Mouse (Mus musculus): ENCODE data around the gene Agbl4.
A peak's percentile ranks its signal among the peaks of the same experiment; 100 is the strongest.

The Agbl4 gene

DNA sequence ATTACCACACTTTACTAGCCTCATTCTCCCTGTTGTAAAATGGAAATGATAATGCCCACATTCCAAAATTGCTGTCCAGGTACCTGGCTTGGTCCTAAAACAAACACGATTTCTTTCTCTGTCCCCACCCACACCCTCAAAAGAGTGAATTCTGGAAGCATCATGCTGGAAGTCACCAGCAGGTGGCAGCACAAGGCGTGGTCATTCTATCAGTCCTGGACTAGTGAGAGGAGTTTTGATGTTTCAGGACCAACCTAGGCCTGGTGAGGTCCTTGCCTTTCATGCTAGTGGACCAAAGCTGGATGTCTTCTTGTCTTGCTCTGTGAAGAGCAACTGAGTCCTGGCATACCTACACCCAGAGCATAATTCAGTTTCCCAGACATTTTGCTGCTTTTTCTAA, 1098.5 kb downstream of the Agbl4 start:
- peak; percentile 72 to 83 for DNase-seq (ENCODE audit: low spot score in 2 of 2)

DNA sequence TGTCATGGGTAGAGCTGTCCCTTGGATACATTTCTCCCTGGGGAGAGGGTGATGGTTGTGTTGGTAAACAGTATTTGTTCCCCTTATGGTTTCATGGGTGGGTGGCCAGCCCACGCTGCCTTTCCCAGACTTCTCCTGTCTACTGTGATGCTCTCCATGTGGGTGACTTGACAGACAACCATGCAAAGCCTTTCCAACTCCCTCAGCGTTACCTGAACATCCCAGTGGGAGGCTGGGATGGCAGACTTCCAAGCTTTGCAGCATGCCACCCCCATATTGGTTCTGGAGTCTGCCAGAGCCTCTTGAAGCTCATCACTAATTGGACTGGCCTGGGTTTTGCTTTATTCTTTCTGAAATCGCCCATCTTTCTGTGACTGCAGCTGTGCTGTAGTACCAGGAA, 1101.3 kb downstream of the Agbl4 start:
- peak; percentile 80 to 85 for DNase-seq (ENCODE audit: low spot score in 2 of 2)

DNA sequence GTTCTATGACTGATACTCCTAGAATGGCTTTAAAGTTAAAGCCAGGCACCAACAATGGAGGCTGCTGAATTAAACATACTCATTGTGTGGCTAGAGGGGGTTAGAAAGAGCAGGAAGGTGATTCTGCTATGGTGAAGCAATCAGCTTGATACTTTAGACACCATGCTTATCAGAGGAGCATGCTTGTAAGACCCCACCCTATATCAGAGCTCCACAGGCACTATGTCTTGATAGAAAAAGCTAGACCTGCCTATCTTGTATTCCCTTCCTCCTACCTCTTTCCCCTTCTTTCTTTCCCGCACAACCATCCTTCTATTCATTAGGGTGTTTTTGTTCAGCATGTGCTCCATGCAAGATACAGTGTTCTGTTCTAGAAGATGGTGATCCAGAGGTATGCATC, 1104.0 kb downstream of the Agbl4 start:
- DNase-seq (ENCODE audit: low spot score in 2 of 2): no peak

DNA sequence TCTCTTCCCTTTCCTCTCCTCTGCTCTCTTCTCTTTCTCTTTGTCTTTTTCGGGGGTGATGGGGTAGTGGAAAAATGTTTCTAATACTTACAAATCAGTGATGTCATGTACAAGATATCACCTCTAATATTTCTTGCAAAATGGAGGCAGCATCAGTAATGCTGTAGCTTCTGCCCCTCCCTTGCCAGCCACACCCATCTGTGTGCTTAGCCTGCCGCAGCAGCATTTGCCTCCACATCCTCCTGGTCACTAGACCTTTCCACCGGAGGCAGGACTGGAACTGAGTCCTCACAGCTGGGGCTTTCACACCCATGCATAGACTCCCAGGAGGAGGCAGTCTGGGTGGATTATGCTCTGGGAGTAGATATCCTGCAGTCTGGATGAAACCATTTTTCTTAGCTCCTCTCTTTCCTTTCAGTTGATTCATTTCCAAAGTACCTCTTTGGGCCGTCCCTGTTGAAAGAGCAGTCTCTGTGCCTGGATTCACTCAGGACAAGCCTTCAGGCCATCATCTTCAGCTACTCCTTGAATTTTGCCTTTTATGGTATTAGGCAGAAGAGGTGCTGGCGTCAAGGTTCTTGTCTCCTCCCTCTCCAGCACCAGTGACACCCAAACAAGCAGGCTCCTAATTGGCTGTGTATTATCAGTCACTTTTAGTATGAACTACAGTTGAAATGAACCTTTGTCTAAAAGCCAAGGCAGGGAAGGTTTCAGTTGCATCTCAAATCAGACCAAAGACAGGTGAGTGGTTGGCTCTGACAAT, 1105.7 kb downstream of the Agbl4 start:
- no peak for DNase-seq (ENCODE audit: low spot score in 2 of 2)

DNA sequence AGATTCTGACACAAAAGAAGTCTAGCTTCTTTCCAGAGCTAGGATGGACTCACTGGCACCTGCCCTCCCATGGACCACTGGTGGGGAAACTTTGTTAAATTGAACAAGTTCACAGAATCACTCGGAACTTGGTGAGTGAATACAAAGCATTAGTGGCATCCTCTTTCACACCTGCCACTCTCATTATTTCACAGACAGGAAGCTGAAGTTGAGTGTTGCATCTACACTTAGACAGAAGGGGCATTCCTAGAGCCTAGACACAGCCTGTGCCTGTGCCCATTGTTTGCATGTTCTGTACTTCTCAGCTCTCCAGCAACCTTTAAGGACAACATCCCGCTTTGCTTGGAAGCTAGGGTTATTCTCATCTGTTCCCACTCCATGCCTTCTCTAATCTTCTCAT, 1107.5 kb downstream of the Agbl4 start:
- DNase-seq (ENCODE audit: low spot score in 2 of 2): no peak

DNA sequence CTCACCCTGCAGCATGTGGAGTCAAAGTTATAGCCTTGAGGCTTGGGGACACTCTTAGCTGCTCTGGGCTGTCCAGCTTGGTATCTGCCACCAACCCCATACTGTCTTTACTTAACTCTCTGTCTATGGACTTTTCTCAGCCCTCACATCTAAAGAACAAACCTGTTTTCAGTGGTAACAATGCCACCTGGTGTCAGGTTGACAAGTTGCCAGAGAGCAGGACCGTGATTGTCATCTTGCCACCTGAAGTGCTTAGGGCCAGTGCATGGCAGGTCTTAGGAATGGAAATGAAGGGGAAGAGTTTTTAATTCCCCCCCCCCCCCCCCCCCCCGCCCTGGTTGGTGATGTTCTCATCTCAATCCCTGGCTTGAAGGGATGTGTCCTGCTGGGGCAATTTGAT, 1112.7 kb downstream of the Agbl4 start:
- DNase-seq (ENCODE audit: low spot score in 2 of 2): no peak

DNA sequence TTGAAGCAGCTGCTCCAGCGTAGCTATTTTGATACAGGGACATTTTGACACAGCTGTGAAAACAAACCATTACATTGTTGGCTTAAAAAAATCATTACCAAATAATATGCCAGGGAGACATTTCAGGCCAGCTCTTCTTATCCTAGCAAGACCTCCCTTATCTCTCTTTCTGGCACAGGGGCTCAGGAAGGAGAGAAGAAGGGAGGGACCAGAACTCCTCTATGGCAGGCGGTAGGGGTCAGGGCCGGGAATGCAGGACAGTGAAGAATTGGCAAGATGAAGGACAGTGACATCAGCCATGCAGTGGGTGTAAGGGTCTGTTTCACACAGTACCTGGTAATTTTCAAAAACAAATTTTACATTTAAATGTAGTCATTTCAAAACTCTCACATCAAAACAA, 1116.5 kb downstream of the Agbl4 start:
- DNase-seq (ENCODE audit: low spot score in 2 of 2): no peak

DNA sequence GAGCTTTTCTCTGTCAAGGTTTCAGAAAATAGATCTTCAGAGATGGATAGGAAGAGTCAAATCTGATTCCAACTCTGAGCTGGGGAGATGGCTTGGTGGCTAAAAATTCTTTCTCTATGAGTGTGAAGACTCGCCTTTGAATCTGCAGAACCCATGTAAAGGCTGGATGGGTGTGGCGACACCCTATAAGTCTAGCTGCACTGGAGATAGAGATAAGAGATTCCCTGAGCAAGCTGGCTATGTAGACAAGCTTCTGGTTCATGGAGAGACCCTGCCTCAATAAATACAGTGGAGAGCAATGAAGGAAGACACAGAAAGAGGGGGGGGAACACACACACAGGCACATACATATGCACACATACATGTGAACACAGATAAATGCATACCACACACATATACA, 1118.7 kb downstream of the Agbl4 start:
- DNase-seq (ENCODE audit: low spot score in 2 of 2): no peak

DNA sequence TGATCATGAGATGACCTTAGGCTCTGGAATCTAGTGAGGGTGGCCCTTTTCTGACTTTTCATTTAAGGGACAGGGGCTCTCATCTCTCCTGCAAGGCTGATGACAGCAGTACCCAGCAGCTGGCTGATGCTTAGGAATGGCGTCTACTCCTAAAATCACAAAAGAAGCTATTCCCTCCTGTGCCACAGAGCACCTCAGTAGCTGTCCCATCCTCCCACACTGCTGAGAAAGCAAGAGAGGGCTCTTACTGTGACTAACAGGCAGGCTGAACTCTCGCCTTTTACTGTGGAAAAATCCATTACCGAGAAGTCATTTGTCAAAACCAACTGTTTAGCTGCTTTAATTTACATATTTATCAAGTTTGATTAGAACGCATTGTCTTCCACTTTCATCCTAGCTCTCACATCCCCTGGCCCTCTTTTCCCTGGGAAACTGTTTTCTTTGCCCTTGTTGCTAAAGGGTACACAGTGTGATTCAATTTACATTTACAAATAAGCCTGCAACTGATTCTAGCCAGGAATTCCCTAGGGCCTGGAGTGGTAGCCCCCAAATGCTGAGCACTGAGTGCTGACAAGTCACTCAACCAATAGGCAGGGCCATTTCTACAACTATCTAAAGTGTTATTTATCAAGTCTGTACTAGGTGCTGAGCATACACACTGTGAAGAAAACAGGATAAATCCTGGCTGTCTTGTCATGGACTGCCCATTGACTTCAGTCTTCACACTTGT, 1119.8 kb downstream of the Agbl4 start:
- no peak for DNase-seq (ENCODE audit: low spot score in 2 of 2)

DNA sequence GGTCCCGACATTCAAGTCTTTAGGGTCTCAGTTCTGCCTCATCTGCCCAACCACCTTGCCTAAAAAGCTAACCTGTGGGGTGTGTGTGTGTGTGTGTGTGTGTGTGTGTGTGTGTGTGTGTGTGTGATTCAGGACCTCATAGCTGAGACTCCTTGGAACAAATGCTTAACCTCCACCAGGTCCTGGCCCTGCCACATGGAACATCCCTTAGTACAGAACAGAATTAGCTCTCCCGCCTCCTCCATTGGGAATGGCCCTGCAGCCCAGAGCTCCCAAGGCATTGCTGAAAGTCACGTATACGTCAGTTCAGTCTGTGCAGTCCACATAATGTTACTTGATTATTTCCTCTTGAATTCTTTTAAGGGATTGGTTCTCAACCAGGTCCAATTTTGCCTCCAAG, 1120.7 kb downstream of the Agbl4 start:
- DNase-seq (ENCODE audit: low spot score in 2 of 2): no peak

DNA sequence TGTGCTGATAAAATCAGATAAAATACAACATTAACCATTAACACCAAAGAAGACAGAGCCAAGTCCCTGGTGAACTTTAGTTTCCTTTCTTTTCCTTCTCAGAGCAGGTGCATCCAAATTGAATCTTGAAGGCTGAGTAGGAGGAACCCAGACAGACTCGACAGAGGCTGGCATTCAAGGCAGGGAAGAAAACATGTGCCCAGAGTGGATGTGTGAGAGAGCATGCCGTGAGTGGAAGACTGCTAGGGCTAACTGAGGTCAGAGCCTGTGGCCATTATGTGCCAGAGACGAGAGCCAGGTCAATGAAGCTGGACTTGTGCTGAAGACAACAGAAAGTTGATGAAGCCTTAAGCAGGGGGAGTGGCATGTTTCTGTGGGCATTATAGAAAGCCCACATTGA, 1121.8 kb downstream of the Agbl4 start:
- DNase-seq (ENCODE audit: low spot score in 2 of 2): no peak

DNA sequence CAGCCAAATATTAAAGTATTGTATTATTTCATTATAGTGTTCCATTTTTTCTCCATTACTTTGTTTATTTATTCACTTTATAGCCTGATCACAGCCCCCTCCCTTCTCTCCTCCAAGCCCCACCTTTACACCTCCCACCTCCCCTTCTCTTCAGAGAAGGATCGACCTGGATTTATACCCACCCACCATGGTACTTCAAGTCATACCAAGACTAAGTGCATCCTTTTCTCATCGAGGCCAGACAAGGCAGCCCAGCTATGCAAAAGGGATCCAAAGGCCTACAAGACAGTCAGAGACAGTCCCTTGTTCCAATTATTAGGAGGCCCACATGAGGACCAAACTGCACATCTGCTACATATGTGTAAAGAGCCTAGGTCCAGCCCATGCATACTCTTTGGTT, 1122.5 kb downstream of the Agbl4 start:
- DNase-seq (ENCODE audit: low spot score in 2 of 2): no peak

DNA sequence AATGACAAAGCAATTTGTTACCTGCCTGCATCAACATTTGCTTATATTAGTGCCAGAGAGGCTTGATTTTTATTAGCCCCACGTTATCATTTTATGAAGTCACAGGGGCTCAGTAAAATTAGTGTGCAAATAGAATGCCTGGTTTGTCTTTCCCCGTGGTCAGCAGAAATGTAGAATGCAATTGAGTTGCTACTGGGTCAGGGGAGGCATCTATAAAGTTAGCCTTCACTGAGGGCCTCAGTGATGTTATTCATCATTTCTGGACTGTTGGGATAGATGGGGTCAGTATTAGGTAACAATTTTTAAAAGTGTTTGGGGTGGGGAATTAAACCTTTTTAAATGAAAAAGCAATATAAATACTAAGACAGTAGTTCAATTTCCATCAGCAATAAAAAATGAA, 1125.5 kb downstream of the Agbl4 start:
- no peak for DNase-seq (ENCODE audit: low spot score in 2 of 2)

DNA sequence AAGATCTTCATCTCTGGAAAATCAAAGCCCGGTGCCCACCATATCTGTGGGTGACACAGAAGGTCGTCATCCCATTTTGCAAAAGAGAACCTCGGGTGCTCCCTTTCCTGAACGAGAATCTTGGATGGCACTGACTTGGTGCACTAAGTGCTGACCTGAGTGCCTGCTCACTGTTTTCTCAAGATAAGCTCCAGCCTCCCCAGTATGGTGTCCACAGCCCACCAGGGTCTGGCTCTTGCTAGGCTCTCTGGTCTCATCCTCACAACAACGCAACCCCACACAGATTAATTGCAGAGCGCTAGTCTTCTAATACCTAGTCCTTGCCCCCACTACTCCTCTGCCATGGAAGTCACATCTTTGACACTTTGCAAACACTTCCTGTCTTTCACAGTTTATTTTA, 1131.5 kb downstream of the Agbl4 start:
- DNase-seq (ENCODE audit: low spot score in 2 of 2): no peak

DNA sequence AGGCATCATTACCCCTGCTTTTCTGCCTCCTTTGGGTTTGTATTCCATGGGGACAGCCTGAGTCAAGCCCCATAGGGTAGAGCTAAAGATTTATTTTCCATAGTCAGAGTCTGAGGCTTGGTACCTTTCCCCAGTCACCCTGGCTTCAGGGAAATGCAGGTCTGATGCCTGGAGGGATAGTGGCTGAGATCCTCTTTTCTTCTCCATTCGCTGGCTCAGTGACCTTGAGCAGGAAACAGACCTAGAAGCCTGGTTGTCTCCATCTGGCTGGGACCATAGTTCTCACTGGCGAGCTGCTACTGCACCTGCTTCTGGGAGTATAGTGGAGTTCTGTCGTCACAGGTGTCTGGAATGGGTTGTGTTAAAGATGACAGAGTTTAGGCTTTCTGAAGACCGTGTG, 1132.5 kb downstream of the Agbl4 start:
- DNase-seq (ENCODE audit: low spot score in 2 of 2): no peak

DNA sequence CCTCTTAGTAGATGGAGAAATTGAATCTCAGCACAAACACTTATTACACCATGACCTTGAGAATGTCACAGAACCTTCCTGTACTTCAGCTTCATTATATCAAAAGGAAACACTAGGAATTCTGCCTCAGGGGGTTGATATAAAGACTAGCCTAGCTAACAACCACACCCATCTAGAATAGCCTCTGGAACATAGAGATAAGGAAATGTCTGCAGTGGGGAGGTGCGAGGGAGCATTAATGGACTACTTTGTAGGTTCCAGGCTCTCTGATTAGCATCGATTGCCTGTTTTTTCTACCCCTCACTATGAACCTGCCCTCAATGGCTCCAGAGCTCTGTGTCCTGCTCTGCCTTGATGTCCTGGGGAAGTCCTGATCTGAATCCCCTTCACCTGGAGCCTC, 1133.1 kb downstream of the Agbl4 start:
- DNase-seq (ENCODE audit: low spot score in 2 of 2): no peak

DNA sequence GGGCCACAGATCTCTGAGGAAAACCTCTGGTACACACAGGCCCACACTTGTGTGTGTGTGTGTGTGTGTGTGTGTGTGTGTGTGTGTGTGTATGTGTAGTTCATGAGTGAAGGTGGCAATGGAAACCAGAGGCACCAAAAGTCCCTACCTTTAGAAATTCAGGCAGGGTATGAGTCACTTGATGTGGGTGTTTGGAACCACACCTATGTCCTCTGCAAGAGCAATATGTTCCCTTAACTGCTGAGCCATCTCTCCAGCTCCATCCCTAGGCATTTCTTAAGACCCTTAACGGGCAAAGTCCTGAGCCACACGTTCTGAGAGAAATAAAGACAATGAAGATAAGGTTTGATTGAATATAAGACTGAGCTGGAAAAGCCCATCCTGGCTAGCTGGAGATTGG, 1147.2 kb downstream of the Agbl4 start:
- no peak for DNase-seq (ENCODE audit: low spot score in 2 of 2)

DNA sequence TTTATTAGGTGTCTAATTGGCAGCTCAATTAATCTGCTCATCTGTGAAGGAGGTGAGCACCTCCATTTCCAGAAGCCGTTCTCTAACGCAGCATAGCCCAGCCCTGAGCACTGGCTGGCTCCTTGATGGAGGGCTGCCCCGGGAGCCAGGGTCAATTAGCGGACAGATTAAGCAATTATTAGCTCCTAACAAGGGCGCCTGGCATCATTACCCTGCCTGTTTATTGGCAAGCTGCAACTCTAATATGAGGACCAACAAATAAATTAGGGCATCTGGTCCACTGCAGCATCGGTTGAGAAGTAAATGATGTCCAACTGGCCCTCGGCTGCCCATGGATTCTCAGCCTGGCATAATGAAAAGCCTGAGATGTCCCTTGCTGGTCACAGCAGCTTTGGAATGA, 1148.5 kb downstream of the Agbl4 start:
- DNase-seq (ENCODE audit: low spot score in 2 of 2): no peak

DNA sequence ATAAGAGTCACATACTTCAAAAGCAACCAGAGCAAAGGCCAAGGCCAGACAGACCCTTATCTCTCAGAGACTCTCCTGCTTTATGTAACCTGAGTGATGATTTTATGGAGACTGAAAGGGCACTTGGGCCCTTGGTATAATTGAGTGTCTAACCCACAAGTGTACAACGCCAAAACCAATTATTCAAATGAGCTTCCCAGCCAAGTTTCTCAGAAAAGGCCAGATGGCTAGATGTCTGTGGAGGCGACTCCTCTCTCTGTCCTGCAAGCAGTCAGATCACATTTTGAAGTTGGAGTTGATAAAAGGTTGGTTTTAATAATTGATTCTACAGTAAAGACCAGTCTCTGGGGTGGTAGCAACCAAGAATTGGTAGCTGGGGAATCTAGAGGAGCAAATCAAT, 1158.0 kb downstream of the Agbl4 start:
- DNase-seq (ENCODE audit: low spot score in 2 of 2): no peak

DNA sequence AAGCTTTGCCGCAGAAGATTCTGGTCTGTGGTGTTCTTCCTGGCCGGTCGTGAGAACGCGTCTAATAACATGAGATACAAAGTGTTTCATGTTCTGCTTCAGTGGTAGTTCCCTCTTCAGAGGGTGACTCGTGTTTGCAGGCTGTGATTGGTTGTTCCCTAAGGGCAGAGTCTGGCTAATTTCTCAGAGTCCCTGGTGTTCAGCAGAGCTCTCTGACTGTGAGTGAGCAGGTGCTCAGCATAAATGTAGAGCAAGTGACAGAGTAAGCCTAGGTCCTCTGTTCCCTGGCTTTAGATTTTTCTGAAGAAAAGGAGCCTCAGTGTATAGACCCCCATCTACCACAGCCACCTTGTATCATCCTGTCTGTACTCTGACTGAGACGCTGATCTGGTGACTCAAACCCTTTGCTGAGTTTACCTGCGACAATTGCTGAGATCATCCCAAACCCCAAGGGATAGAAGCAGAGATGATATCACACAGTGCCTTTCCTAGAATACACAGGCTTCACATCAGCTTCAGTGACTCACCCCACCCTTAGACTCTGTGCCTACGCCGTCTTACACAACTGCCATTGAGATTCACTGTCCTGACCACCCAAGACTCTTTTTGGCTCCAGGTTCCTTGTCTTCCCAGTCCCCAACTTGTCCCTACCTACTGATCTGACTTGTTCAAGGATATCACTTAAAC, 1179.8 kb downstream of the Agbl4 start:
- no peak for DNase-seq (ENCODE audit: low spot score in 2 of 2)

DNA sequence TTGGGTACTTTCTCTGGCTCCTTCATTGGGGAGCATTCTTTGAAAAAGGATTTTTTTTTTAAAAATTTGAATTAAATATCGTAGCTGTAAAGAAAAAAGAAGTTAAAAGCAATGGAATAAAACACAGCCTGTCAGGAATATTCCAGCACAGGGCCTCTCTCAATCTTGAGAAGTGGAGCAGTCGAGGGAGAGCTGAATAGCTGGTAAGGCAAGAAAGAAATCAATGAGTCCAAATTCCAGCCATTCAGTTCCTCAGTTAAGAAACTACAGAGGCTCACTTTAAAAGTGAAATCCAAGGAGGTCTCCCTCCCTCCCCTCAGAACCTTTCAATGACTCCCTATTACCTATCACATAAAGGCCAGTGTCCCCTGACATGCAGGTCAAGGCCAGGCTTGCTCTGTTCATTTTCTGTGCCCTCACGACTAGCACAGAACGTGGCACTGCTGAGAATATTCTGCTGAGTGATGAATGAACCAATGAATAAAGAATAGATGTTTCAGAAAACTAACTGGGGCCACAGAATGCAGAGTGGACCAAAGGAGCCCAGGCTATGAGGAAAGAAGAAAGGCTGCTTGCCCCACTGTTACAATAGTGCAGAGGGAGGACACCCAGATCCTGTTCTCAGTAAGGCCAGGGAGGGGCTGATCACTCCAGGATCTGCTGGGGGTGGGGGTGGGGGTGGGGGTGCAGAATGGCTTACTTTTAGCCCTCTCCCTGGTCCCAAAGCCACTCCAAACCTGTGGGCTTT, 1181.8 kb downstream of the Agbl4 start:
- no peak for DNase-seq (ENCODE audit: low spot score in 2 of 2)

DNA sequence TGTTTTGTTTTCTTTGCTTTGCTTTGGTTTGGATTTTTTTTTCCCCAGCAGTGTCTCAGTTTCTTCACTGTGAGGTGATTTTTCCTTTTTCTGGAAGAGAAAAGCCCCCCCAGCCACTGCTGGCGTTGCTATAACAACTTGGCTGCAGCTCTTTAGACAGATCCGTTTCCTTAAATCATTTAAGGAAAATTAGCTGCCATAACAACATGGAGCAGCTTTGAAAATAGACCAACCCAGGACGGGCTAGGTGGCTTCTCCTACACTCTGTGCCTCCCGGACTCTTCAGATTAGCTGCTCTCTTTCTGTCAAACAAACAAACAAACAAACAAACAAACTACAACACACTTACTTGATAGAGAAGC, 1182.4 kb downstream of the Agbl4 start:
- peak in 1 of 2 experiments; percentile 23 for DNase-seq (ENCODE audit: low spot score in 2 of 2)
